Mouse (Mus musculus) heart, embryonic 14.5 days (tissue): Measurements from ENCODE around the gene Slc44a2. TPM values are rescaled to one million over a fixed set of nuclear protein-coding genes. Genes with fewer than 3 reads are reported as not detected.
A peak's percentile ranks its signal among the peaks of the same experiment; 100 is the strongest.
"Not testable (repeated sequence)": the region's sequence is repeated elsewhere in the genome, so short reads cannot be mapped to it uniquely, and the experiment has no call there.

Experiments
- ATAC-seq: fragments of 200-750 bp; cut with Nextera tagmentation; 2 replicates; pipeline ENCODE4 v1.8.0; 2017; ENCODE audit warnings: low read depth, moderate TSS enrichment; ENCODE audit not compliant: insufficient number of reproducible peaks, insufficient read depth, low FRiP score
- H3K27ac ChIP-seq, 2 experiments: fragments of 200-500 bp in 1 of 2; fragments of 300-500 bp in 1 of 2; sonication (generic) in 1 of 2; replicated peaks in 1 of 2; 2 replicates each; pipeline ENCODE4 v1.5.1; 2012 to 2014; ENCODE audit warnings: low read depth in 2 of 2, low read length in 2 of 2, control low read depth in 1 of 2, mild to moderate bottlenecking in 1 of 2, mixed read lengths in 1 of 2; ENCODE audit not compliant: control insufficient read depth in 1 of 2, insufficient read depth in 1 of 2
- H3K27me3 ChIP-seq: fragments of 300-500 bp; sonication (generic); 2 replicates; pipeline ENCODE4 v1.6.1; 2014; ENCODE audit warnings: mild to moderate bottlenecking, low read length, control low read depth; ENCODE audit not compliant: control insufficient read depth, insufficient read depth
- H3K36me3 ChIP-seq: fragments of 300-500 bp; sonication (generic); 2 replicates; pipeline ENCODE4 v1.6.1; 2014; ENCODE audit warnings: mild to moderate bottlenecking, control low read depth, low read length, mixed read lengths; ENCODE audit not compliant: control insufficient read depth, insufficient read depth
- H3K4me1 ChIP-seq, 2 experiments: fragments of 200-500 bp in 1 of 2; fragments of 300-500 bp in 1 of 2; sonication (generic) in 1 of 2; 2 replicates each; pipeline ENCODE4 v1.6.1; 2012 to 2014; ENCODE audit warnings: low read length in 2 of 2, control low read depth in 1 of 2, mixed read lengths in 1 of 2; ENCODE audit not compliant: control insufficient read depth in 2 of 2, insufficient read depth in 2 of 2
- H3K4me2 ChIP-seq: fragments of 300-500 bp; sonication (generic); 2 replicates; pipeline ENCODE4 v1.6.1; 2014; ENCODE audit warnings: mild to moderate bottlenecking, low read length
- H3K4me3 ChIP-seq, 2 experiments: fragments of 200-500 bp in 1 of 2; fragments of 300-500 bp in 1 of 2; sonication (generic) in 1 of 2; 2 replicates each; pipeline ENCODE4 v1.5.1; 2012 to 2014; ENCODE audit warnings: low read length in 2 of 2, mild to moderate bottlenecking in 2 of 2, control low read depth in 1 of 2, low read depth in 1 of 2, moderate library complexity in 1 of 2; ENCODE audit not compliant: control insufficient read depth in 1 of 2, insufficient read depth in 1 of 2
- H3K9ac ChIP-seq: fragments of 300-500 bp; sonication (generic); 2 replicates; pipeline ENCODE4 v1.6.1; 2014; ENCODE audit warnings: mild to moderate bottlenecking, low read length
- H3K9me3 ChIP-seq: fragments of 300-500 bp; sonication (generic); 2 replicates; pipeline ENCODE4 v1.6.1; 2016; ENCODE audit warnings: low read length, control low read depth; ENCODE audit not compliant: control insufficient read depth
- WGBS: fragments of 180-500 bp; shearing (Covaris S2); extraction: QIAGEN DNeasy Blood & Tissue Kit; methylation state at CpG from one replicate; pipeline ENCODE4 v1.1.7; 2014; 5-methylcytosine and 5-hydroxymethylcytosine counted together
- polyA plus RNA-seq: library from polyadenylated mRNA; unstranded; fragments of >200 nt; fragmentation: Nextera tagmentation; extraction: Ambion mirVana; gene quantifications from 2 replicates; pipeline ENCODE4 v1.2.1, GENCODE M21; 2014

Gene Slc44a2
- polyA plus RNA-seq, 1 experiment from 2014 or later = 66.4 TPM

DNA sequence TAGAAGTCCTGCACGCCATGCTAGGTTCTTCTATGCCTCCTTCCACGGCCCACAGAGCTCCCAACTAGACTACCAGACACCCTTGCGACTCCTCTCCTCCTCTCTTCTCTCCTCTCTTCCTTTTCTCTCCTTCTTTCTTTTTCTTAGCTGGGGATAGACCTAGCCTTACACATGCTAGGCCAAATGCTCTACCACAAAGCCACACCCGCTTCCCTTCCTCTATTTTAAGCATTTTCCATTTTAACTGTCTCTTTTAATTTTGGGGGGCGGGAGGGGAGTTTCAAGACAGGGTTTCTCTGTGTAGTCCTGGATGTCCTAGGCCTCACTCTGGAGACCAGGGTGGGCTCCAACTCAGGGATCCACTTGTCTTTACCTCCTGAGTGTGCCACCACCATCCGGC, 1.7 kb upstream of the Slc44a2 start:
- no peaks in the 10 kb centered on the region for H3K9me3 ChIP-seq
- no peak for ATAC-seq
- H3K4me2 ChIP-seq = no peak overlapping the region
- no peak overlapping the region for H3K27ac ChIP-seq
- 86% methylated on average over 6 of the region's 6 CpGs for WGBS
- no peaks in the 10 kb centered on the region for H3K27me3 ChIP-seq
- H3K4me3 ChIP-seq = no peak overlapping the region
- no peak overlapping the region for H3K9ac ChIP-seq
- H3K36me3 ChIP-seq = no peaks in the 10 kb centered on the region
- peaks cover 6 to 18% of the 10 kb centered on the region in 2 experiments; a peak in 3 of 4 replicates for H3K4me1 ChIP-seq

DNA sequence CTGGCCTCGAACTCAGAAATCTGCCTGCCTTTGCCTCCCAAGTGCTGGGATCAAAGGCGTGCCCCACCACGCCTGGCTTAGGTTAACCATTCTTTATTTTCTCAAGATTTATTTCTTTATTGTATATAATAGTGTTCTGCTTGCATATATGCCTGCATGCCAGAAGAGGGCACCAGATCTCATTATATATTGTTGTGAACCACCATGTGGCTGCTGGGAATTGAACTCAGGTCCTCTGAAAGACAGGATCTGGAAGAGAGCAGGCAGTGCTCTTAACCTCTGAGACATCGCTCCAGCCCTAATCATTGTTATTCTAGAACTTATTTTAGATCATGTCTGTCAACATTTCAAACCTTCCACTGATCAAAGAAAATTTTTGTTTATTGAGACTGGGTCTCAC, 995 bp upstream of the Slc44a2 start:
- H3K27me3 ChIP-seq = no peaks in the 10 kb centered on the region
- 91% methylated on average over 4 of the region's 4 CpGs for WGBS
- H3K4me2 ChIP-seq = no peak overlapping the region
- no peak overlapping the region for H3K27ac ChIP-seq
- no peak for ATAC-seq
- H3K4me3 ChIP-seq = no peak overlapping the region
- H3K4me1 ChIP-seq = peaks cover 9 to 18% of the 10 kb centered on the region in 2 experiments; a peak in 3 of 4 replicates
- H3K9me3 ChIP-seq = no peaks in the 10 kb centered on the region
- H3K9ac ChIP-seq = no peak overlapping the region
- H3K36me3 ChIP-seq = no peaks in the 10 kb centered on the region

DNA sequence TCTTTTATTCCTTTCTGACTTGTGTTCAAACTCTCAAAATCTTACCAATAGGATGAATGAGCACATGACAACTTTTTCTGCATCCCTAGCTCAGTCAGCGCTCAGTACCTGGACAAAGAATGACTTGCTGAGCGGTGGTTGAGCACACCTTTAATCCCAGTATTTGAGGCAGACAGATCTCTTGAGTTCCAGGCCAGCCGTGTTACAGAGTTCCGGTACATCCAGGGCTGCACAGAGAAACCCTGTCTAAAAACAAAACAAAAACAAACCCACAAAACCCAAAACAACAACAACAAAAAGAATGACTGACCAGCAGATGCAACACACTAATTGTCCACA, 249 bp upstream of the Slc44a2 start:
- 23% methylated on average over 4 of the region's 4 CpGs for WGBS

DNA sequence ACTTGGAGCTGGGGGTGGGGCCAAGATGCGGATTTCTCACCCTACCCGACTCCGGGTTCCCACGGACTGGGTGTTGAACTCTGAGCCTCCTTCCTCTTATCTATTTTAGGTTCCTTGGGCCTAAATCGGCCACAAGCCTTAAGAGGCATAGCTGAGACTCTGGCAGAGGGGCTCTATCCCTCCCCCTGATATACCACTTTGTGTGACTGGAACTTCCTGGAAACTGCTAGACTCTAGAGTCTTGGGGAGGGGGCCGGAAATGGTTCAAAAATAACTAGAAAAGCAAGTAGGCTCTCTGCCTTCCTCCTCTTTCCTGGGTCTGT, 976 bp downstream of the Slc44a2 start:
- Histone ChIP-seq H3K36me3 (peaks cover 6% of the 10 kb centered on the region; the same call in 1 of the 2 replicates), H3K4me1 (peaks cover 9 to 18% of the 10 kb centered on the region in 2 experiments; a peak in 3 of 4 replicates), H3K27ac (peak overlapping the region; percentile 35 to 72), H3K9me3 (no peaks in the 10 kb centered on the region), H3K9ac (peak overlapping the region; percentile 81), H3K4me2 (peak overlapping the region; percentile 95), H3K4me3 (peak overlapping the region; percentile 63 to 79), H3K27me3 (no peaks in the 10 kb centered on the region)
- ATAC-seq = no peak
- 3% methylated on average over 6 of the region's 6 CpGs for WGBS

More for the DNA sequence above, 249 bp upstream of the Slc44a2 start:
- peaks cover 9 to 18% of the 10 kb centered on the region in 2 experiments; a peak in 3 of 4 replicates for H3K4me1 ChIP-seq
- no peak for ATAC-seq
- peak overlapping the region; percentile 63 to 79 for H3K4me3 ChIP-seq
- H3K27me3 ChIP-seq = no peaks in the 10 kb centered on the region
- H3K9ac ChIP-seq = peak overlapping the region; percentile 81
- H3K9me3 ChIP-seq = no peaks in the 10 kb centered on the region
- peak overlapping the region; percentile 95 for H3K4me2 ChIP-seq
- H3K27ac ChIP-seq = 0 out of 4 replicates have a peak overlapping the region, but pooled peaks of 1 of the 2 experiments have one; percentile 72
- H3K36me3 ChIP-seq = peaks cover 4% of the 10 kb centered on the region; the same call in 1 of the 2 replicates

DNA sequence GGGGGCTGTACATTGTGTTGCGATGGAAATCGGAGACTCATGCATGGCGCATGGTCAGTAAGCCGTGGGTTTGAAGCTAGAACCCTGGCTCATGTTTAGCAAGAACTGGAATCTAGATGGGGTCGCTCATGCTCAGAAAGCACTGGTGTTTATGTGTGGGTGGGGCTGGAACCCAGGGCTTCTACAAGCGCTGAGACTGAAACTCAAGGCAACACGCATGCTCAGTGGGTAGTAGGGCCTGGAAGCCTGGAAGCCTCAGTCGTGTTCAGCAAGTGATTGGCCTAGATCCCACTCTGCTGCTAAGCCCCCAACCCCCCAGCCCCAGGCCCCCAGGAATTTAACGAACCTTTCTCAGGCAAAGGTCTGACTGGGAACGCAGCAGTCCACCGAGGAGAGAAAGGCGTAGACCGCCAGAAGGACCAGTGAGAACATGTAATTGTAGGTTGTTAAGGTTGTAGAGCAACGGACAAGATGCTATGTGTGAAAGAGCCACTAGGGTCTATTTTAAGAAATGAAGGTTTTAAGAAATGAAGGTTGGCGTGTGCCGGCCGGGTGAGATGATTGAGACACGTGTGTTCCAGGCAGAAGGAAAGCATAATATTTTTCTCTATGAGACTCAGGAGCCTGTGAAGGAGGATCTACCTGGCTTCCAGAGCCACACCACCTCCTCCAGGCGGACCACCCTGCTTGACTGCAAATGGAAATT, 1.9 kb downstream of the Slc44a2 start:
- Histone ChIP-seq H3K4me2 (peak overlapping the region; percentile 95), H3K4me3 (peak overlapping the region; percentile 63 to 79; a peak in 3 of 4 replicates), H3K27me3 (no peaks in the 10 kb centered on the region), H3K9ac (peak overlapping the region; percentile 81), H3K9me3 (no peaks in the 10 kb centered on the region), H3K4me1 (peaks cover 9 to 19% of the 10 kb centered on the region in 2 experiments; a peak in 3 of 4 replicates), H3K36me3 (peaks cover 7% of the 10 kb centered on the region; the same call in 1 of the 2 replicates), H3K27ac (peak overlapping the region in 1 of 2 experiments; percentile 72; a peak in 2 of 4 replicates)
- no peak for ATAC-seq
- 72% methylated on average over 19 of the region's 19 CpGs for WGBS

DNA sequence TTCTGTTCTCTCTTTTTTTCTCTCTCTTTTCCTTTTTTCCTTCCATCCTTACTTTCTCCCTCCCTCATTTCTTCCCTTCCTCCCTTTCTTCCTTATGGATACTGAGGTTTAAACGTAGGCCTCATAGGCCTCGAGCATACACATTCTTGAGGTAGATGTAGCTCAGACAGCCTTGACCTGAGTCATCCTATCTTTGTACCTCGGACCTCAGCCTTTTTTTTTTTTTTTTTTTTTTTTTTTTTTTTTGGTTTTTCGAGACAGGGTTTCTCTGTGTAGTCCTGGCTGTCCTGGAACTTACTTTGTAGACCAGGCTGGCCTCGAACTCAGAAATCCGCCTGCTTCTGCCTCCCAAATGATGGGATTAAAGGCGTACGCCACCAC, 2.4 kb downstream of the Slc44a2 start:
- not testable (repeated sequence) for H3K4me3 ChIP-seq, ATAC-seq, H3K9ac ChIP-seq, H3K36me3 ChIP-seq, H3K27me3 ChIP-seq, H3K27ac ChIP-seq, H3K9me3 ChIP-seq
- WGBS = 84% methylated on average over 7 of the region's 8 CpGs
- Histone ChIP-seq H3K4me2 (peak overlapping the region; percentile 95; the same call in 1 of the 2 replicates), H3K4me1 (peaks cover 9 to 21% of the 10 kb centered on the region in 2 experiments; a peak in 3 of 4 replicates)

DNA sequence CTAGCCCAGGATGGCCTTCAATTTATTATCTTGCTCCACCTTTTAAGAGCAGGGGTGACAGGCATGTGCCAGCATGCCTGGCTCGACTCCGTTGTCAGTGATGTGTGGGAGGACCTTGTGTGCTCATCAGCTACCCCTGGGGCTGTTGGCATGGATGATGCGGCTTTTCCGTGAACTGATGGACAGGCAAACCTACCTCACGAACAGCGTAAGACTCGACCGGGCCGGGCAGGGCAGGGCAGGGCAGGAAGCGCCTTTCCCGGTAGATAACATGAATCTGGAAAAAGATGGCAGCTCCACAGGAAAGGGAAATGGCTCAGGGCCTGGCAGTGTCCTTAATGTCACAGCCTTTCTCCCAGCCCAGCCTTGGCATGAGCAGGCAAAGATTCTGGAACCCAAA, 3.8 kb downstream of the Slc44a2 start:
- Histone ChIP-seq H3K4me2 (no peak overlapping the region), H3K9ac (no peak overlapping the region), H3K4me3 (no peak overlapping the region), H3K27ac (no peak overlapping the region), H3K4me1 (peaks cover 10 to 21% of the 10 kb centered on the region in 2 experiments; a peak in 3 of 4 replicates), H3K9me3 (no peaks in the 10 kb centered on the region), H3K27me3 (no peaks in the 10 kb centered on the region), H3K36me3 (peaks cover 7% of the 10 kb centered on the region; the same call in 1 of the 2 replicates)
- 76% methylated on average over 11 of the region's 11 CpGs for WGBS
- no peak for ATAC-seq
